Mouse (Mus musculus) midbrain, embryonic 12.5 days (tissue): ENCODE data around the gene Slc7a15. TPM values are rescaled to one million over a fixed set of nuclear protein-coding genes. Genes with fewer than 3 reads are reported as not detected.

Experiments
- ATAC-seq: fragments of 200-750 bp; cut with Nextera tagmentation; 2 replicates; pipeline ENCODE4 v1.8.0; 2017; ENCODE audit warnings: low read depth, moderate TSS enrichment, moderate library complexity; ENCODE audit not compliant: low FRiP score
- H3K27ac ChIP-seq: fragments of 300-500 bp; sonication (generic); replicated peaks from 2 replicates; pipeline ENCODE4 v1.5.1; 2016; ENCODE audit warnings: mild to moderate bottlenecking
- H3K27me3 ChIP-seq: fragments of 300-500 bp; sonication (generic); 2 replicates; pipeline ENCODE4 v1.6.1; 2016; ENCODE audit warnings: mild to moderate bottlenecking
- H3K36me3 ChIP-seq: fragments of 300-500 bp; sonication (generic); 2 replicates; pipeline ENCODE4 v1.6.1; 2016
- H3K4me1 ChIP-seq: fragments of 300-500 bp; sonication (generic); 2 replicates; pipeline ENCODE4 v1.6.1; 2016
- H3K4me2 ChIP-seq: fragments of 300-500 bp; sonication (generic); replicated peaks from 2 replicates; pipeline ENCODE4 v1.6.1; 2016; ENCODE audit warnings: mild to moderate bottlenecking, moderate library complexity
- H3K4me3 ChIP-seq: fragments of 300-500 bp; sonication (generic); 2 replicates; pipeline ENCODE4 v1.5.1; 2016; ENCODE audit warnings: mild to moderate bottlenecking
- H3K9ac ChIP-seq: fragments of 300-500 bp; sonication (generic); replicated peaks from 2 replicates; pipeline ENCODE4 v1.6.1; 2016; ENCODE audit warnings: mild to moderate bottlenecking, moderate library complexity
- H3K9me3 ChIP-seq: fragments of 300-500 bp; sonication (generic); 2 replicates; pipeline ENCODE4 v1.6.1; 2016; ENCODE audit warnings: mild to moderate bottlenecking
- WGBS: fragments of 180-500 bp; shearing (Covaris S2); methylation state at CpG from one replicate; pipeline ENCODE4 v1.1.7; 2016; 5-methylcytosine and 5-hydroxymethylcytosine counted together
- polyA plus RNA-seq: library from polyadenylated mRNA; unstranded; fragments of >200 nt; fragmentation: Nextera tagmentation; extraction: Ambion mirVana; gene quantifications from 2 replicates; pipeline ENCODE4 v1.2.1, GENCODE M21; 2016

The Slc7a15 gene
- polyA plus RNA-seq, 1 experiment from 2014 or later: not detected

DNA sequence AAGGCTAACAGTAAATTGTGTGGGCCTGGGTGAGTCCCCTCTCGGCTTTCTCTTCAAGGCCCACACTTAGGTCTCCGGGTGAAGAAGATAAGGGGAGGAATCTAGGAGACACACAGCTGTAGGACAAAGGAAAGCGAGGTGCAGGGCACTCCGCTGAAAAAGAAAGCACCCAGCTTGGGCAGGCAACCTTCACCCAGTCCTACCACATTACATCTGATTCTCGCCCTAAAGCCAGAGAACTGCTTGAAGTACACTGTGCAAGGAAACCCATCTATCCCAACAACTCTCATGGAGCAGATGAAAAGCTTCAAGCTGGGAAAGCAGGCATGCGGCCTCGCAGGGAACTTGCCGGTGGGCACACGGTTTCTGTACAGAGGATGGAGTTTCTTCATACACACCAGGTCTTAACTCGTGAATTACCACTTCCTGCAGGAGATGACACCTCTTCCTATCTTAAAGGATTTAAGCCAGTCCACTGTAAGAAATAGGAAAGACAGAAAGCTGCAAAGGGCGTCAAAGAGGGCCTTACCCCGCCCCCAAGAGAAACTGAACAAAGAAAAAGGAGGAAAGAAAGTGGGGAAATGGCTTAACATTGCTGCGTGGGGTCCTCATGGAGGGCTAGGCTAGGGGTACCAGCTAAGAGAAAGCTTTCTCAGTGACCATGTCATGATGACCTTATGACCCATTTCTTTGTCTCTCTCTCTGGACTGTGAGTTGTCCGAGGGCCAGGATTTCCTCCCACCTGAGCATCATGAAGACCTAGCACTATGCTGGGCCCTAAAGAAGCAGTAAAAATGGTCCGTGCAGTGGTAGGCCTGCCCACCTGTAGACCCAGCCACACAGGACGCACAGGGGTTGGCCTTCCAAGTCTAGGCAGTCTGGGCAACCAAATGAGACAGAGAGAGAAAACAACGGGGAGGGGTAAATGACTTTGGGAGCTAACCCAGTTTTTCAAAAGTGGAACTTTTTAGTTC is 98.0 kb downstream of the Slc7a15 start:
- H3K4me2 ChIP-seq: peak overlapping the region; percentile 74
- peak overlapping the region; percentile 100 for H3K27ac ChIP-seq
- WGBS: 50% methylated on average over 17 of the region's 17 CpGs
- H3K4me1 ChIP-seq: peaks cover 37% of the 10 kb centered on the region
- no peaks in the 10 kb centered on the region for H3K36me3 ChIP-seq
- ATAC-seq: no peak
- H3K27me3 ChIP-seq: no peaks in the 10 kb centered on the region
- H3K9me3 ChIP-seq: no peaks in the 10 kb centered on the region
- peak overlapping the region; percentile 87 for H3K4me3 ChIP-seq
- H3K9ac ChIP-seq: peak overlapping the region; percentile 98

GRCm38 (mm10) chr12:8499871-8500596 is 98.8 kb downstream of the Slc7a15 start, which contains the start of gene Rhob:
TSS of gene Rhob (minus strand) at chr12:8500009.
- Histone ChIP-seq H3K4me2 (peak within 1 kb of the TSS; percentile 74), H3K36me3 (no peaks in the 10 kb centered on the region), H3K4me3 (peak within 1 kb of the TSS; percentile 87), H3K27me3 (no peaks in the 10 kb centered on the region), H3K4me1 (peaks cover 39% of the 10 kb centered on the region), H3K9ac (peak within 1 kb of the TSS; percentile 98), H3K27ac (peak within 1 kb of the TSS; percentile 100), H3K9me3 (no peaks in the 10 kb centered on the region)
- peak; percentile 98 for ATAC-seq
- under 1% methylated on average over 56 of the region's 56 CpGs for WGBS

- Histone ChIP-seq H3K9me3 (no peaks in the 10 kb centered on the region), H3K4me3 (peak overlapping the region; percentile 87), H3K27me3 (no peaks in the 10 kb centered on the region), H3K27ac (peak overlapping the region; percentile 100), H3K36me3 (no peaks in the 10 kb centered on the region), H3K4me2 (peak overlapping the region; percentile 74), H3K9ac (peak overlapping the region; percentile 98), H3K4me1 (peaks cover 39% of the 10 kb centered on the region)
- ATAC-seq: peak; percentile 72
- under 1% methylated on average over 99 of the region's 99 CpGs for whole genome bisulfite sequencing
Measured at GRCm38 (mm10) chr12:8499001-8499870, 99.6 kb downstream of the Slc7a15 start.

GRCm38 (mm10) chr12:8498591-8499000 is 100.3 kb downstream of the Slc7a15 start:
- Histone ChIP-seq H3K27me3 (no peaks in the 10 kb centered on the region), H3K9ac (peak overlapping the region; percentile 98), H3K36me3 (no peaks in the 10 kb centered on the region), H3K4me3 (peak overlapping the region; percentile 87), H3K4me1 (peaks cover 39% of the 10 kb centered on the region), H3K27ac (peak overlapping the region; percentile 100), H3K4me2 (peak overlapping the region; percentile 74), H3K9me3 (no peaks in the 10 kb centered on the region)
- WGBS: under 1% methylated on average over 13 of the region's 13 CpGs
- ATAC-seq: peak; percentile 8

DNA sequence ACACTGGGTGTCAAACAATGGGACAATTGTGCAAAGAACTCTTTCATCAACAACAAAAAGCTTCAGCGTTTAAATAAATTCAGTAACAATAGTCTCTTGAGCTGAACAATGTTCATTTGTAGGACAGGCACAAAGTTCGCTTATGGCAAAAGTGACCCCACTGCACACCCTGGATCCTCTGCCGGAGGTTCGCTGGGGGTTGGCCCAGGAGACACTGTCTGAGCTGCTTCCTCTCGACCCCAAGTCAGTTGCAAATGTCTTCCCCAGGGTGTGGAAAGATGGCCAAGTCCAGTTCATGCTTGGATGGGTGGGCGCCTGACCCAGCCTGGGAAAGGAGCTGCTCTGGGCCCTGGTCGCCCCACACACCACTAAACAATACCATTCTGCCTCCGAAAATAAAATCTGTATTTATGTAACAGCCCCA is 100.7 kb downstream of the Slc7a15 start:
- WGBS: 5% methylated on average over 8 of the region's 8 CpGs
- H3K4me1 ChIP-seq: peaks cover 39% of the 10 kb centered on the region
- H3K27ac ChIP-seq: peak overlapping the region; percentile 100
- peak overlapping the region; percentile 98 for H3K9ac ChIP-seq
- H3K4me2 ChIP-seq: peak overlapping the region; percentile 74
- peak overlapping the region; percentile 87 for H3K4me3 ChIP-seq
- H3K36me3 ChIP-seq: no peaks in the 10 kb centered on the region
- no peaks in the 10 kb centered on the region for H3K9me3 ChIP-seq
- ATAC-seq: no peak
- H3K27me3 ChIP-seq: no peaks in the 10 kb centered on the region

DNA sequence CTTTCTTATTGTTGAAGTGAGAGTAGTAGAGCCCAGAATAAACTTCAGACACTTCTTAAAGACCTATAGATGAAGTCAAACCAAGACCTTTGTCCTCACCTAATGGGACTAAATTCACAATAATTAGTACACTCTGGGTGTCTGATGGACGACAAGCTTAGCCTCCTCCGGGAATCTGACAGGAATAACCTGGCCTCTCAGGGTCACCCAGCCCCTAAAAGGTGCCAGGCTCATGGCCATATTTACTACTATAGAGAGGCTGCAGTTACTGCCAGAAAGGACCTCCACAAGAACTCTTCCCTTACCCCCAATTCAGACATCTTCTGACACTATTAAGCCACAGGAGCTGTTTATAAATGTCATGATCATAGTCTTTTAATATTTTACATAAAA is 101.6 kb downstream of the Slc7a15 start:
- WGBS: 23% methylated on average over 2 of the region's 2 CpGs
- ATAC-seq: no peak
- Histone ChIP-seq H3K9ac (no peak overlapping the region), H3K36me3 (no peaks in the 10 kb centered on the region), H3K4me1 (peaks cover 39% of the 10 kb centered on the region), H3K9me3 (no peaks in the 10 kb centered on the region), H3K27me3 (no peaks in the 10 kb centered on the region), H3K4me2 (peak overlapping the region; percentile 74), H3K27ac (no peak overlapping the region), H3K4me3 (peak overlapping the region; percentile 87)

DNA sequence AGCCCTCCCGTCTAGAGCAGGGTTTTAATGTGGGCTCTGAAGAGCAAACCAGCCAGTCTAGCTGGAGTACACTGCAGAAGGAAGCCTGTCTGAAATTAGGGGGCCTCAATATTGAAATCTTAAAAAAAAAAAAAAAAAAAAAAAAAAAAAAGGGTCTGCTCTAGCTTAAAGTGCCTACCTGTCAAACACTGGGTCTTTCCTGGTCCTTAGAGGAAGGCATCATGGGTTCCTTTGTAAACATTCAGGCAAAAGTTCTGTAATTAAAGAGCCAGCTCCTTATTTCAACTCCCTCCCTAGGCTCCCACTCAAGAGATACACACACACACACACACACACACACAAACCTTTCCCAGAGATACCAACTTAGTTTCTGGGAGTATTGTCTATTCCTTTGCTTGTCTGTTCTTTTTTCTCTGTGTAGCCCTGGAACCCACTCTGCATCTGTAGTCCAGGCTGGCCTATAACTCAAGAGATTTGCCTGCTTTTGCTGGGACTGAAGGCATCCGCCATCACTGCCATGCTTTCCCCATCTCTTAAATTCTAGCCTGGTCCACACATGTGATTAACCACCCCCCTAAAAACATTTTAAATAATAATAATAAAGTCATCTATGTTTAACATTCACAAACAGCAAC is 102.1 kb downstream of the Slc7a15 start:
- Histone ChIP-seq H3K9me3 (no peaks in the 10 kb centered on the region), H3K36me3 (no peaks in the 10 kb centered on the region), H3K4me2 (peak overlapping the region; percentile 74), H3K4me1 (peaks cover 39% of the 10 kb centered on the region), H3K27ac (peak overlapping the region; percentile 35; the same call in 1 of the 2 replicates), H3K4me3 (peak overlapping the region; percentile 87), H3K27me3 (no peaks in the 10 kb centered on the region), H3K9ac (no peak overlapping the region)
- no peak for ATAC-seq
- 32% methylated on average over 2 of the region's 2 CpGs for WGBS

GRCm38 (mm10) chr12:8495881-8496678 is 102.8 kb downstream of the Slc7a15 start:
- H3K4me3 ChIP-seq: no peak overlapping the region
- peak overlapping the region; percentile 74; the same call in 1 of the 2 replicates for H3K4me2 ChIP-seq
- H3K9ac ChIP-seq: 0 out of 2 replicates have a peak overlapping the region, but pooled peaks have one; percentile 17
- no peak for ATAC-seq
- H3K4me1 ChIP-seq: peaks cover 37% of the 10 kb centered on the region
- WGBS: 34% methylated on average over 15 of the region's 15 CpGs
- no peaks in the 10 kb centered on the region for H3K9me3 ChIP-seq
- H3K27me3 ChIP-seq: no peaks in the 10 kb centered on the region
- peak overlapping the region; percentile 35; the same call in 1 of the 2 replicates for H3K27ac ChIP-seq
- no peaks in the 10 kb centered on the region for H3K36me3 ChIP-seq

GRCm38 (mm10) chr12:8494675-8495074 is 104.2 kb downstream of the Slc7a15 start:
- Histone ChIP-seq H3K4me1 (peaks cover 29% of the 10 kb centered on the region), H3K27me3 (no peaks in the 10 kb centered on the region), H3K27ac (no peak overlapping the region), H3K4me3 (no peak overlapping the region), H3K4me2 (no peak overlapping the region), H3K9me3 (no peaks in the 10 kb centered on the region), H3K36me3 (no peaks in the 10 kb centered on the region), H3K9ac (no peak overlapping the region)
- no peak for ATAC-seq
- WGBS: 91% methylated on average over 3 of the region's 3 CpGs

DNA sequence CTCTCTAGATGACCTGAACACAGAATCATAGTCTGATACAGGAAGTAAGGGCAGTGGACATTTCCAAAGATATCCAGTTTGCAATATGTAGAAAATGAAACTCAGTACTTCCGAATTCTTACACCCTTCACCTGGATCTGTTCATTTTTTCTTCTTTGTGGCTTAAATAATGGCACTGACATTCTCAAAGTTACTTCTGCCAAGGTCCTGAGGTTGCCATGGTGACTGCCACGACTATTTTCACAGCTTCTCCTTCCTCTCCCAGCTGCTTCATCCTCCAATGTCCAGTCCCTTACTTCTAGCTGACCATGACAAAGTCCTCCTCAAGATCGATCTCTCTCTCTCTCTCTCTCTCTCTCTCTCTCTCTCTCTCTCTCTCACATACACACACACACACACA is 105.5 kb downstream of the Slc7a15 start:
- H3K4me1 ChIP-seq: peaks cover 31% of the 10 kb centered on the region
- 56% methylated on average over 3 of the region's 3 CpGs for WGBS
- H3K9me3 ChIP-seq: no peaks in the 10 kb centered on the region
- no peaks in the 10 kb centered on the region for H3K36me3 ChIP-seq
- ATAC-seq: no peak
- H3K27me3 ChIP-seq: no peaks in the 10 kb centered on the region
- H3K4me3 ChIP-seq: no peak overlapping the region
- H3K4me2 ChIP-seq: no peak overlapping the region
- H3K9ac ChIP-seq: no peak overlapping the region
- H3K27ac ChIP-seq: no peak overlapping the region
